Mouse (Mus musculus): Measurements from ENCODE around the gene Atp13a1.

- no peak for TF ChIP-seq EP300 (IDR thresholded peaks at IDR 0.05; ENCODE audit: low read depth)
- no peak for TF ChIP-seq CTCF (IDR thresholded peaks at IDR 0.05; ENCODE audit: low read depth)
Measured at GRCm38 (mm10) chr8:69794901-69795300, 3.9 kb downstream of the Atp13a1 start.
